Comparison of ENCODE assay signal across 27 mouse cellular contexts in genomic region chr19:60500209-60500608, GRCm38 (mm10). TPM values are rescaled to one million over a fixed set of nuclear protein-coding genes. Genes with fewer than 3 reads are reported as not detected.
DNase-seq lines count a peak whose midpoint lies in the region; ATAC-seq and TF ChIP-seq lines count a peak whose summit lies in the region.
"Had no signal": no experiment of that assay in that cellular context is flagged by ENCODE, and none has a peak within 500 bp of the region (broad histone marks: within the 10 kb centered on the region; RNA-seq: fewer than 3 reads in every experiment).

No protein-coding gene starts in this region.

- no peak overlapping the region for H3K27ac ChIP-seq in kidney, embryonic 16.5 days (ENCODE audit: low read length)
- no peak overlapping the region for H3K27ac ChIP-seq in lung, embryonic 14.5 days (ENCODE audit: low read depth)
- H3K27ac ChIP-seq: layer of hippocampus, adult 2 months; limb, embryonic 15.5 days; liver, embryonic 15.5 days; midbrain, embryonic 15.5 days; neural tube, embryonic 15.5 days had no signal

- H3K27me3 ChIP-seq in kidney, embryonic 16.5 days (ENCODE audit: insufficient read depth, low read length) = no peaks in the 10 kb centered on the region
- no peaks in the 10 kb centered on the region for H3K27me3 ChIP-seq in lung, embryonic 14.5 days (ENCODE audit: insufficient read depth, low read length)
- H3K27me3 ChIP-seq: limb, embryonic 15.5 days; liver, embryonic 15.5 days; megakaryocyte, embryonic 14.5 days; midbrain, embryonic 15.5 days; neural tube, embryonic 15.5 days had no signal

- no peak overlapping the region for H3K9ac ChIP-seq in kidney, embryonic 16.5 days (replicated peaks; ENCODE audit: low read length)
- H3K9ac ChIP-seq in lung, embryonic 14.5 days = no peak overlapping the region
- H3K9ac ChIP-seq: limb, embryonic 15.5 days; liver, embryonic 15.5 days; midbrain, embryonic 15.5 days; neural tube, embryonic 15.5 days had no signal

- peak; percentile 27 to 36 for DNase-seq in cerebellum, postnatal 10 days
- DNase-seq in cerebellum, adult 9-11 months = no peak
- peak; percentile 8 for DNase-seq in kidney, adult 9 months
- peak; percentile 62 for DNase-seq in lung, embryonic 14.5 days
- DNase-seq in lung, postnatal 36 days = peak; percentile 68
- no peak for DNase-seq in frontal cortex, postnatal 25 days (ENCODE audit: low spot score in 2 of 2)
- no peak for DNase-seq in frontal cortex, postnatal 10 days (ENCODE audit: low spot score in 2 of 2)
- DNase-seq: adrenal gland, adult 2 months; cerebellum, adult 8-10 months; gastrocnemius, postnatal 10 days; heart, adult 18-20 months; heart, postnatal 36 days; layer of hippocampus, postnatal 36 days; right cerebral cortex, postnatal 25 days; thymus, postnatal 14 days had no signal

- H3K4me3 ChIP-seq in kidney, embryonic 16.5 days (ENCODE audit: low read length) = no peak overlapping the region
- H3K4me3 ChIP-seq in lung, embryonic 14.5 days (ENCODE audit: low read depth, low read length) = no peak overlapping the region
- H3K4me3 ChIP-seq: layer of hippocampus, adult 2 months; limb, embryonic 15.5 days; liver, embryonic 15.5 days; megakaryocyte, embryonic 14.5 days; midbrain, embryonic 15.5 days; neural tube, embryonic 15.5 days had no signal

- no peaks in the 10 kb centered on the region for H3K4me1 ChIP-seq in kidney, embryonic 16.5 days (ENCODE audit: insufficient read depth, low read length)
- no peaks in the 10 kb centered on the region for H3K4me1 ChIP-seq in lung, embryonic 14.5 days (ENCODE audit: insufficient read depth)
- H3K4me1 ChIP-seq: limb, embryonic 15.5 days; liver, embryonic 15.5 days; megakaryocyte, embryonic 14.5 days; midbrain, embryonic 15.5 days; neural tube, embryonic 15.5 days had no signal

- TF ChIP-seq CTCF in lung, embryonic 14.5 days (IDR thresholded peaks at IDR 0.05; ENCODE audit: low read depth) = no peak

- no peaks in the 10 kb centered on the region for H3K36me3 ChIP-seq in kidney, embryonic 16.5 days (ENCODE audit: insufficient read depth, low read length)
- H3K36me3 ChIP-seq in lung, embryonic 14.5 days (ENCODE audit: insufficient read depth) = no peaks in the 10 kb centered on the region
- H3K36me3 ChIP-seq: limb, embryonic 15.5 days; liver, embryonic 15.5 days; midbrain, embryonic 15.5 days; neural tube, embryonic 15.5 days had no signal

- H3K4me2 ChIP-seq in kidney, embryonic 16.5 days (replicated peaks; ENCODE audit: low read depth, low read length) = no peak overlapping the region
- H3K4me2 ChIP-seq in lung, embryonic 14.5 days = no peak overlapping the region
- H3K4me2 ChIP-seq: limb, embryonic 15.5 days; liver, embryonic 15.5 days; midbrain, embryonic 15.5 days; neural tube, embryonic 15.5 days had no signal

- no peak for ATAC-seq in kidney, embryonic 16.5 days (ENCODE audit: low FRiP score, low TSS enrichment)
- peak; percentile 80; the same call in 1 of the 2 replicates for ATAC-seq in lung, embryonic 14.5 days (ENCODE audit: insufficient read depth)
- ATAC-seq: hindbrain, embryonic 16.5 days; midbrain, embryonic 15.5 days had no signal

- no peaks in the 10 kb centered on the region for H3K9me3 ChIP-seq in kidney, embryonic 16.5 days (ENCODE audit: low read length)
- H3K9me3 ChIP-seq in lung, embryonic 14.5 days (ENCODE audit: low read depth, low read length) = no peaks in the 10 kb centered on the region
- H3K9me3 ChIP-seq: limb, embryonic 15.5 days; liver, embryonic 15.5 days; megakaryocyte, embryonic 14.5 days; midbrain, embryonic 15.5 days; neural tube, embryonic 15.5 days had no signal

RNA-seq across cellular contexts. Expression of gene Prlhr, which starts 32.1 kb away (rescaled TPM):
- not detected in 2 replicates for polyA plus RNA-seq in kidney, embryonic 16.5 days (2015; fragmentation: Nextera tagmentation; extraction: Ambion mirVana)
- not detected in 2 replicates for polyA plus RNA-seq in lung, embryonic 14.5 days (2014; fragmentation: Nextera tagmentation; extraction: Ambion mirVana)
- polyA plus RNA-seq: cortical plate, adult 2 months; embryonic facial prominence, embryonic 11.5 days; heart, embryonic 14.5 days; limb, embryonic 15.5 days; liver, embryonic 15.5 days; spleen, adult 2 months had no signal

Comparison
In these comparisons a context has a peak if more than half of its experiments do, and no peak if none do; other contexts are left out.
1. DNase-seq: peak in cerebellum, postnatal 10 days (2 of 2), kidney, adult 9 months (single experiment), lung, embryonic 14.5 days (single experiment) and lung, postnatal 36 days (single experiment); none in cerebellum, adult 9-11 months (single experiment), frontal cortex, postnatal 25 days (0 of 2) and frontal cortex, postnatal 10 days (0 of 2).